Mouse (Mus musculus) activated CD4-positive, CD25-positive, alpha-beta regulatory T cell, adult 4 months (primary cell): ENCODE data around the gene Amh. TPM values are rescaled to one million over a fixed set of nuclear protein-coding genes. Genes with fewer than 3 reads are reported as not detected.

Source experiments
- ATAC-seq: one replicate; pipeline ENCODE4 v1.8.0; 2017
- polyA plus RNA-seq, 2 experiments: library from polyadenylated mRNA; unstranded; fragments of 100-300 nt; shearing (Covaris generic); gene quantifications; one replicate each; pipeline ENCODE4 v1.2.1; 2017

Gene Amh
- not detected for polyA plus RNA-seq

DNA sequence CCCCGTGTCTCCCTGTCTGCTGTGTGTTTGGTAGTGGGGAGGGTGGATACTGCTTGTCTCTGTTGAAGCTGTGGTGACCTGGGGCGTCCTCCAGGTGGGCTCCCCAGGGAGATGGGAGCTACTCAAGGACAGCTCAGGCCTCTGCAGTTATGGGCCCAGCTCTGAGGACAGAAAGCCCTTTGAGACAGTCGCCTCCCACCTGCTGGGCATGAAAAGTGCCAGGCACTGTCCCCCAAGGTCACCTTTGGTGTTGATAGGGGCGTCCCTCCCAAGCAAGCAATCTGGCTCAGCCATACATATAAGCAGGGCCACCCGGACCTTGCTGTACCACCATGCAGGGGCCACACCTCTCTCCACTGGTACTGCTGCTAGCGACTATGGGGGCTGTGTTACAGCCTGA lies at the start of gene Amh:
Gene Amh, plus strand, starts transcription at position 328 of the 400 bp plus-strand sequence.
- ATAC-seq = no peak

DNA sequence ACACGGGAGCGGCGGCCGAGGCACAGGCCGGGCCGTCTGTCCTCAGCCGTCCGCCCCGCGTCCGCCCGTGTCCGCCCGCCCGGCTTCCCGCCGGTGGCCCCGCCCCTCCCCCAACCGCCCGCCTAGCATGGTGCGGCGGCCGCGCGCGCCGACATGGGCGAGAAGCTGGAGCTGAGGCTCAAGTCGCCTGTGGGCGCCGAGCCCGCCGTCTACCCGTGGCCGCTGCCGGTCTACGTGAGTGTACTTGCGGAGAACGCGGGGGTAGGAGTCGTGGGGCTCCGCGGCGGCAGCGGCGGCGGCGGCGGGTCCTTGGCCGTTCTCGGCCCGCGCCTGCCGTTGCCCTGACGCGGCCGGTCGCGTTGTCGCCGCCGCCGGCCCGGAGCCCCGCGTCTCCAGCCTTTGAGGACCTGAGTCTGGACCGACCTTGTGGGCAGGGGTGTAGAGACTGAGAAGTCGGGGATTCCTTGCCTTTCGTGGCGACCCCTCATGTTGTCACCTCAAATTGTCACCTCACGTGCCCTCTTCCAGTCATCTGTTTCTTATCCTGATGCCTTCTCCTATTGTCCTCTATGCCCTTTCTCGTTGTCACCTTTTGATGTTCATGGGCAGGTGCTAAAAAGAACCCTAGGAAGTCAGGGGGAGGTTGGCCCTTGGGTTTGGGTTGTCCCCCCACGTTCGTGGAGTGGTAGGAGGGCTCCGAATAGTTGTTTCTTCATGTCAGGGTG lies 49.6 kb upstream of the Amh start:
- no peak for ATAC-seq

- no peak for ATAC-seq
Observed at GRCm38 (mm10) chr10:80756099-80756498, 48.9 kb upstream of the Amh start.

DNA sequence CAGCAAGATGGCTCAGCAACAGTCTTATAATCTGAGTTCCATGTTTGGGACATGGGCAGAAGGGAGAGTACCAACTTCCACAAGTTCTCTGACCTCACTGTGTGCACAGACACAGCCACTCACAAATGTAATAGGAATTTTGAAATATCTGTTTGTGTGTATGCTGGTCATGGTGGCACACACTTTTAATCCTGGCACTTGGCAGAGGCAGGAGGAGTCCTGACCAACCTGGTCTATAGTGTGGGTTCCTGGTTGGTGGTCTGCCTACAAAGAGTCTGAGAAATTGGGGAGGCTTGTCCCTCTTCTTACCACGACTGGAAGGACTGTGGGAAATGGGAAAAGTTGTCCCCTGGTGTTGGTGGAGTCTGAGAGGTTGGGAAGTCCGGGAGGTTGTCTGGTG lies 48.5 kb upstream of the Amh start:
- ATAC-seq = no peak

GRCm38 (mm10) chr10:80756967-80757366 lies 48.1 kb upstream of the Amh start:
- ATAC-seq = no peak

- ATAC-seq = peak; percentile 36
Observed at GRCm38 (mm10) chr10:80757717-80758116, 47.3 kb upstream of the Amh start.

DNA sequence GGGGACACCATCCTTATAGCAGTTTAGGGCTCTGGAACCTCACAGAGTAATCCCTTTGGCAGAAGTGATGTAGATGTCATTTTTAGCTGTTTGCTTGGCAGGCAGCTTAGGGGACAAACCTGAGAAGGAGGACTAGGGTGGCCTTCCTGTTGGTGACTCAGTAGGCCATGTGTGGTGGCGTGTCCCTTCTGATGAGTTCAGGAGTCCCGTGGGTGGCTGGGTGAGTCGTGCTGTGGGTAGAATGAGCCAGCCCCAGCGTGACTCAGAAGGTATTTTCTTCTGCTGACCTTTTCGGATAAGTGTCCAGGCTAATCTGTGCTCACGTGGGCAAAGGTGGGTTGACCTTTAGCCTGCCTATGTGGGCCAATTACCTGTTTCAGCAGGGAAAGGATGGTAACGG lies 46.4 kb upstream of the Amh start:
- ATAC-seq = no peak

DNA sequence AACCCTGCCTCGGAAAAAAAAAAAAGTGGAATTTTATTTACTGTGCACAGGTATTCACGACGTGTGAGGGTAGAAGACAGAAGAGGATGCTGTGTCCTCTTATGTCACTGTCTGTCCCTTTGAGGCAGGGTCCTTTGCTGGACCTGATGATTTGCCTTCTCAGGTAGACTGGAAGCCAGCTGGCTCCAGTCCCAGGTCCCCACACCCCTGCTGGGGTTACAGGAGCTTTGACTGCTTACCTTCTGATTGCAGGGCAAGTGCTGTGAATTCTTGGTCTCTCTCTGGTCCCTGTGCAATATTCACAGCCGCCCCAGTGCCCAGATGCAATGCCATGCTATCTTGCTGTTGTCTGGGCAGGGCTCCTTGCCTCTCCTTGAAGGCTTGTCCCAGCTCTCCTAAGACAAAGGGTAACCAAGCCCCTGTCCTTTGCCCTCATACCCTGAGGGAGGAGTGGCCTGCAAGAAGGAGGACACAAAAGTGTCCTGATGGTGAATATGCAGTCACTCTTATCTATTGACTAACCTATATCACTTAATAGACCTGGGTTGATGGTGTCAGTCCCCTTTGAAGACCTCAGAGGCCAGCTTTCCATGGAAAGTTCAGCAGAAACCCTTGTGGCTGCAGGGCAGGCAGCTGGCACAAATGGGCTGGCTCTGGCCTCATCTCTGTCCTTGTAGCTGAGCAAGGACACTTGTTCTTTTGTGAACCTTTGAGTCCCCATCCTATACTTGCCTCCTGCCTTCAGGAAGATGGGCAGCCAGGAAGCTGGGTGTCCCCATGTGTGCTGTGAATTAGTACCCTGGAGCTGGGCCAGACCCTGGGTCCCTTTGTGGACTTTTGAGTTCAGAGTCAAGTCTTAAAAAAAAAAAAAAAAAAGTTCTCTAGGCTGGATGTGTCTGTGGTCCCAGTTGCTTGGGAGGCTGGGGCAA lies 44.2 kb upstream of the Amh start:
- ATAC-seq = no peak

DNA sequence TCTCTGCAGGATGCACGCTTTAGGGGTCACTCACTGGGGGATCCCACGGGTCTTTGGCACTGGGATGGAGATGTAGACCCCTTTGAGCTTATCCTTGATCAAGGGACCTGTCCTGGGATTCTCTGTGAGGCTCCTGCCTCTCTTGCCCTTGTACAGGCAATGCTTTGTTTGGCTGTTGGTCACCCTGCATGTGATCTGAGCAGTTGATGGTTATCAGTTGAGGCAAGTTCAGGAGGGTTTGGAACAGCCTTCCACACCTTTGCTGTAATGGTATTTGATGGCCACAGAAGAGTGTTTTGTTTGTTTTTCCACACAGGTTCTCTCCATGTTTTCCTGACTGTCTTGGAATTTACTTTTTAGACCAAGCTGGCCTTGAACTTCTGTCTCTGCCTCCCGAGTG lies 43.2 kb upstream of the Amh start:
- no peak for ATAC-seq

GRCm38 (mm10) chr10:80763502-80763901 lies 41.5 kb upstream of the Amh start:
- ATAC-seq = peak; percentile 65

GRCm38 (mm10) chr10:80765746-80766145 lies 39.3 kb upstream of the Amh start:
- no peak for ATAC-seq

DNA sequence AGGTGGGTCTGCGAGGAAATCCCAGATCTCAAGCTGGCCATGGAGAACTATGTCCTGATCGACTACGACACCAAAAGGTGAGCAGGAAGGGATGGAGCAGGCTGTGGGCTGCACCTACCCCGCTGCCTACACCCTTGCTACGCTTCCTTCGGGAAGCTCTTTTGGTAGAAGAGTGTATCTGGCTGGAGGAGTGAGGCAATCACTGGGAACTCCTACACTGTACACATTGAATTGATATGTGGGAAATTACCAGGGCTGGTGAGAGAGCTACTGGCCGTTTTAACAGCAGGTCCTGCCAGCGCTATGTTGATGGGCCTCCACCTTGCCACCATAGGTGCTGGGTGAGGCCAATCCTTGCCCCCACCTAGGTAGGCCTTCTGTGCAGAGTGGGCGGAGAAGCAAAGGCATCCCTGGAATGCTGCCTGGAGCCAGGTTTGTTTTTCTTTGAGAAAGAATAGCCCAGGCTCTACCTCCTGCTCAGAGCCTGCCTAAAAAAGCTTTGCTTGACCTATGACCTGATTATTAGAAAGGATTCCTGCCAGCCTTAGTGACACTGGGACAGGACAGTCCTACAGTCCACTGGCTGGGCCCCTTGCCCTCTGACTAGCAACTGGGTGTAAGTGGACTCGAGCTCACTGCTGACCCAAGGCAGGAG lies 38.8 kb upstream of the Amh start:
- ATAC-seq = no peak

- no peak for ATAC-seq
Observed at GRCm38 (mm10) chr10:80768365-80768764, 36.7 kb upstream of the Amh start.

- no peak for ATAC-seq
Observed at GRCm38 (mm10) chr10:80773816-80774215, 31.2 kb upstream of the Amh start.

DNA sequence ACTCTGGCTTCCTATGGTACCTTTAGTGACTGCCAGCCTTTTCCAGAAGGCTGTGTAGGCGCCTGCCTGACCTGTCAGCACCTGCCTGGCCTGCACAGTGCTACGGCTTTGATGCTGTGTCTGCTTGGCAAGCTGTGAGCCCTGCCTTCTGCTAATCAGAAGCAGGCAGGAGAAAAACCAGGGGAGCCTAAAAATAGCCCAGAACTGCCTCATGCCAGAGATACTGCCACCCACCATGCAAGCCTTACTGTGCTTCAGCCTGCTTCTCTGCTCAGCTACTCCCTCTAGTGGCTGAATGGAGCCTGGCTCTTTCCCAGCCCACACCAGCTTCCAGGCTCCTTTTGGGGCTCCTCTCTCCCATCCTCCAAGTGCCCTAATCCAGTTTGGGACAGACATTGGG lies 30.5 kb upstream of the Amh start:
- ATAC-seq = peak; percentile 54

DNA sequence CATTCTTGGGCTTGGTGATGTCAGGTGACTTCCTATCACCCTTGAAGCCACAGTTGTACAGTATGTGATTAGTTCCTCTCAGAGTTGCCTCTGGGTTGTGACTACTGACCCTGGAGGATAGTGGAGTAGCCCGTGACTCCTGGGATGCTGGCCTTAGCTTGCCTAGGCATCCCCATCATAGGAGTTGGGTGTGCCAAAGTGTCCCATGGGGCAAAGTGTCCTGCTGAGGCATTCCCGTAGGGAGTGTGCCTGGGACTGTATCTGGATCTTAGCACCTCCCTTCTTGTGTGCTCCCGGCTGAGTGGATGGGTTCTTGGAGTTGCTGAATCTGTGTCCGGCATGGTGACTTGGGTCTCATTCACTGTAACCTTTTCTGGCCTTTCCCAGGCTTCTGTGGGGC lies 30.1 kb upstream of the Amh start:
- no peak for ATAC-seq

- no peak for ATAC-seq
Observed at GRCm38 (mm10) chr10:80775731-80776130, 29.3 kb upstream of the Amh start.

DNA sequence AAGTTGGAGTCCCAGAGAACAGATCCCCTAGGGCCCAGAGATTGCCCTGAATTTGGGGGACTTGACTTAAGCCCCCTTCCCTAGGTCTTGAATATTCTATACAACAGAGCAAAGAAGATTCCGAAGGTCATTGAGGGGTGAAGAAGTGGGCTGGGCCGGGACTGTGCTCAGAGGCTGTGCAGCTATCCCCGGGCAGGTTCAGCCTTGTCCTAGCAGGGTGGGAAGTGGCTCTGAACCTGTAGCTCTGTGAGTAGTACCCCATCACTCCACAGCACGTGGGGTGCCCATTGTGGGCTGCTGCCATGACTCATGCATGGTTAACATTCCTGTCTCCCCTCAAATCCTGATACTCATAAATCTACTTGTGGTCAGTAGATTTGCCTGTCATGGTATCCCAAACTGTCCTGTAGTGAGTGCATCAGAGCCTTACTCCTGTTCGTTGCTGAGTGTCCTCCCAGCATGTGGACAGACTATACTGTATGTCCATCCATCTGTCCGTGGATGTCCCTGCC lies 28.6 kb upstream of the Amh start:
- no peak for ATAC-seq

DNA sequence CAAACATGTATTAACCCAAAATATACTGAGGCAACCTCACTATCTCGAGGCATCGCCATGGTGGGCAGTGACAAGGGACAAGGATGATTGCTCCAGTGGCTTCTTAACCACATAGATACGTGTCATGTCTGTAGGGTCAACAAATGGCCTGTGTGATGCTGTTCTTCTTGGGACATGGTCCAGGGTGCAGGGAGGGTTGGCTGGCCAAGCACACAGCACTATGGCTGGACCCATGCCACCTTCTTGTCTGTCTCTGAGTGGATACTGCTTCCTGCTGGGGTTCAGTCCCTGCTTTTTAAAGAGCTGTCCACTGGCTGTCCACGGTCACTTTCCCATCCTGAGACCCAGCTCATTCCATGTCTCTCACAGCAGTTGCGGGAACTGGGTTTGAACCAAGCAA lies 27.9 kb upstream of the Amh start:
- no peak for ATAC-seq

GRCm38 (mm10) chr10:80779565-80779964 lies 25.5 kb upstream of the Amh start:
- no peak for ATAC-seq

DNA sequence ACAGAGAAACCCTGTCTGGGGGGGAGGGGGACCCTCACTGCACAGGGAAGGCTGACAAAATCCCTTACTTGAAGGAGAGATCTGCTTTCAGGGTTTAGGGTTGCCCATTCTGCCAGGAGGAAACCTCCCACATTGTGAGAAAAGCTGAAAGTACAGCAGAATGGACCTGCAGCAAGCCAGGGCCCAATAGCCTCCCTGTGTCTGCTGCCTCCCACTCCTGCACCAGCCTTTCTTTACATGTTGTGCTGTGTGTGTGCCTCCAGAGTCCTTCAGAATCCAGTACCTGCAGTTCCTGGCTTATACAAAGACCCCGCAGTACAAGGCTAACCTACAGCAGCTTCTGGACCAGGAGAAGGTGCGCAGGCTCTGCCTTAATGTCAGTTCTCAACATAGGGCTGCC lies 20.7 kb upstream of the Amh start:
- ATAC-seq = no peak

DNA sequence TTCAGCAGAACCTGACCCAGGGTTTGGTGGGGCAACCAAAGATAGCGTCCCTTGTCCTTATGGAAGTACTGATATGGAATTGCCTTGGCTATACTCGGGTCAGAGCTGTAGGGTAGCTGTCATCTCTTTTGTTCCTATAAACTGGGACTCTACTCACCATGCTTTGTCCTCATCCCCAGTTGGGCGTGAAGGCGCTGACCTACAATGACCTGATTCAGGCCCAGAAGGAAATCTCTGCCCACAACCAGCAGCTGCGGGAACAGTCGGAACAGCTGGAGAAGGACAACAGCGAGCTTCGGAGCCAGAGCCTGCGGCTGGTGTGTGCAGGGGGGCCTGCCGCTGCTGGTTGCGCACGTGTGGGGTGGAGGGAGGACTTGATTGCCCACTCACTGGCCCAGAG lies 20.2 kb upstream of the Amh start:
- no peak for ATAC-seq

- no peak for ATAC-seq
Observed at GRCm38 (mm10) chr10:80785963-80786362, 19.1 kb upstream of the Amh start.
